Mouse (Mus musculus) heart, postnatal 0 days (tissue): Measurements from ENCODE around the gene Arhgef28.

Experiments
- CTCF ChIP-seq: IDR thresholded peaks from 2 replicates; pipeline ENCODE4 v1.5.1; 2016; ENCODE audit warnings: antibody characterized with exemption, control low read depth, low read depth
- EP300 ChIP-seq: IDR thresholded peaks from 2 replicates; pipeline ENCODE4 v1.6.1; 2016; ENCODE audit warnings: antibody characterized with exemption, low read depth

DNA sequence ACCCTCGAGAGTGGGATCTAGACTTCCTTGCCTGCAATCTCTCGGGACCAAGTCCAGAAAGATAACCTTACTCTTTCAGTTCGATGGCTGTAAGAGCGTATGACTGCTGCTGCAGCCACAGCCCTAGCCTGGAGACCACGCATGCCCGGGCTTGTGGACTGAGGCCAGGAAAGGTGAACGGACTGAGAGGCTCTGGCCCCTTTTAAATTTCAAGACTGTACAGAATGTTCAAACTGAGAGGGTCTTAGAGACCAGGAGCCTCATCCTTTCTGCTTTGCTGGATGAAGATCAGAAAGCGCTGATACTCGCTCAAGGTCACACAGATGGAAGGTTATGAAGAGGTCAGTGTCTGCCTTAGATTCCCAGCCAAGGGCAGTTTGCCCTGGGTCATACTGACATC, 4.8 kb downstream of the Arhgef28 start:
- TF ChIP-seq CTCF (no peak), EP300 (no peak)
